Mouse (Mus musculus) liver, postnatal 0 days (tissue): Measurements from ENCODE around the gene Fbxl2. TPM values are rescaled to one million over a fixed set of nuclear protein-coding genes. Genes with fewer than 3 reads are reported as not detected.

Source experiments
- ATAC-seq: fragments of 200-750 bp; cut with Nextera tagmentation; 2 replicates; pipeline ENCODE4 v1.8.0; 2017; ENCODE audit warnings: mild to moderate bottlenecking, moderate library complexity
- DNase-seq: peaks from one replicate; pipeline ENCODE4 v3.0.0-alpha.2; 2016
- H3K27ac ChIP-seq: fragments of 300-500 bp; sonication (generic); 2 replicates; pipeline ENCODE4 v1.5.1; 2014; ENCODE audit warnings: antibody characterized with exemption, moderate library complexity, mild to moderate bottlenecking, low read depth
- H3K27me3 ChIP-seq: fragments of 300-500 bp; sonication (generic); 2 replicates; pipeline ENCODE4 v1.6.1; 2014; ENCODE audit warnings: low read length, control low read depth, mixed read lengths; ENCODE audit not compliant: insufficient read depth
- H3K36me3 ChIP-seq: fragments of 300-500 bp; sonication (generic); replicated peaks from 2 replicates; pipeline ENCODE4 v1.6.1; 2014; ENCODE audit warnings: mild to moderate bottlenecking, control low read depth, low read length, moderate library complexity, mixed read lengths; ENCODE audit not compliant: insufficient read depth
- H3K4me1 ChIP-seq: fragments of 300-500 bp; sonication (generic); 2 replicates; pipeline ENCODE4 v1.6.1; 2014; ENCODE audit warnings: antibody characterized with exemption, mild to moderate bottlenecking, control low read depth; ENCODE audit not compliant: insufficient read depth
- H3K4me2 ChIP-seq: fragments of 300-500 bp; sonication (generic); 2 replicates; pipeline ENCODE4 v1.6.1; 2014; ENCODE audit warnings: low read depth, mild to moderate bottlenecking, low read length, moderate library complexity, mixed read lengths
- H3K4me3 ChIP-seq: fragments of 300-500 bp; sonication (generic); 2 replicates; pipeline ENCODE4 v1.5.1; 2014; ENCODE audit warnings: low read depth, low read length
- H3K9ac ChIP-seq: fragments of 300-500 bp; sonication (generic); replicated peaks from 2 replicates; pipeline ENCODE4 v1.6.1; 2014; ENCODE audit warnings: mild to moderate bottlenecking, moderate library complexity
- H3K9me3 ChIP-seq: fragments of 300-500 bp; sonication (generic); 2 replicates; pipeline ENCODE4 v1.6.1; 2016; ENCODE audit warnings: mild to moderate bottlenecking, control low read depth, low read length, mixed read lengths
- CTCF ChIP-seq: sonication (generic); IDR thresholded peaks from 2 replicates; pipeline ENCODE4 v1.5.1; 2016; ENCODE audit warnings: antibody characterized with exemption, low read depth
- EP300 ChIP-seq: IDR thresholded peaks from 2 replicates; pipeline ENCODE4 v1.6.1; 2016; ENCODE audit warnings: antibody characterized with exemption, low read depth, mild to moderate bottlenecking
- WGBS: fragments of 180-500 bp; shearing (Covaris S2); extraction: QIAGEN DNeasy Blood & Tissue Kit; methylation state at CpG from one replicate; pipeline ENCODE4 v1.1.7; 2014; ENCODE audit not compliant: insufficient replicate concordance; 5-methylcytosine and 5-hydroxymethylcytosine counted together
- polyA plus RNA-seq: library from polyadenylated mRNA; unstranded; fragments of >200 nt; fragmentation: Nextera tagmentation; extraction: Ambion mirVana; gene quantifications from 2 replicates; pipeline ENCODE4 v1.2.1, GENCODE M21; 2015

Fbxl2 gene
- polyA plus RNA-seq, 1 experiment from 2014 or later: 0.32 TPM

DNA sequence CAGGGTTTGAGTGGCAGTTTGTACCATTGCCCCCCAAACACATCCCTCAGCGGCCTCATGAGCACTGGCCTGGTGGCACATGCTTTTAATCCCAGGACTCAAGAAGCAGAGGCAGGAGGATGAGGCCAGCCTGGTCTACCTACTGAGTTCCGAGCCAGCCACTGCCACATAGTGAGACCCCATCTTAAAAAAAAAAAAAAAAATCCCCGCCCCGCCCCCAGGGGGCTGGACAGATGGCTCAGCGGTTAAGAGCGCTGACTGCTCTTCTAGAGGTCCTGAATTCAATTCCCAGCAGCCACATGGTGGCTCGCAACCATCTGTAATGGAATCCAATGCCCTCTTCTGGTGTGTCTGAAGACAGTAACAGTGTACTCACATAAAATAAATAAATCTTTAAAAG is 4.1 kb upstream of the Fbxl2 start:
- TF ChIP-seq EP300: no peak
- TF ChIP-seq CTCF: no peak
- Histone ChIP-seq H3K27me3 (no peaks in the 10 kb centered on the region), H3K4me2 (no peak overlapping the region), H3K4me3 (no peak overlapping the region), H3K4me1 (no peaks in the 10 kb centered on the region), H3K9me3 (no peaks in the 10 kb centered on the region), H3K27ac (no peak overlapping the region), H3K9ac (no peak overlapping the region), H3K36me3 (no peaks in the 10 kb centered on the region)
- DNase-seq (no peak), ATAC-seq (no peak)
- 77% methylated on average over 7 of the region's 7 CpGs for WGBS

DNA sequence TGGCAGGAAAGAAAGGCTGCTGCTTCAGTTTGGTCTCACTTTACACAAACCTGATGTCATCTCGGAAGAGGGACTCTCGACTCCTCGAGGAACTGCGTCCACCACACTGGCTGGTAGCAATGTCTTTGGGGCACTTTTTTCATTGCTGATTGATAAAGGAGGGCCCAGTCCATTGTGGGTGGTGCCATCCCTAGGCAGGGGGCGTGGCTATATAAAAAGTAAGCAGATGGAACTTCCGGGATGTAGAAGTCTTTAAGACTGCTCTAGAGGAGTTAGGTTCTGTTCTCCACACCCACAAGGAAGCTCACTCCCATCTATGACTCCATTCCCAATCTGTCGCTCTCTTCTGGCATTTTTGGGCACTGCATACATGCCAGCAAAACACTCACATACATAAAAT is 685 bp upstream of the Fbxl2 start:
- Histone ChIP-seq H3K4me2 (no peak overlapping the region), H3K27ac (no peak overlapping the region), H3K27me3 (no peaks in the 10 kb centered on the region), H3K4me3 (no peak overlapping the region), H3K9ac (no peak overlapping the region), H3K4me1 (no peaks in the 10 kb centered on the region), H3K9me3 (no peaks in the 10 kb centered on the region), H3K36me3 (no peaks in the 10 kb centered on the region)
- no peak for ATAC-seq
- TF ChIP-seq CTCF (no peak), EP300 (no peak)
- no peak for DNase-seq
- WGBS: 82% methylated on average over 7 of the region's 7 CpGs

DNA sequence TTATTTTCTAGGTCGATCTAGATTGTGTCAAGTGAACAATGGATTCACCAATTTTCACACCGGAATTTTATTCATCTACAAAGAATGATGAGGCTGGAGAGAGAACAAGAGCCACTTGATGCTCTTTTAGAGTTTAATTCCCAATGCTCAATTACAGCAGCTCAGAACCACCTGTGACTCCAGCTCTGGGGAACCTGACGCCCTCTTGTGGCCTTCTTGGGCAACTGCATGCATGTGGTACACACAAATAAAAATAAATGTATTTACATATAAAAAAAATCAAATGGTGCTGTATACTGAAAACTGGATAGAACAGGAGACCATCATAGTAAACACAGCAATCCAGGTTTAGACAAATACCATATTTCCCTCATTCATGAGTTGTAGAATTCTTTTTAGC is 1.5 kb downstream of the Fbxl2 start:
- H3K27ac ChIP-seq: no peak overlapping the region
- no peaks in the 10 kb centered on the region for H3K4me1 ChIP-seq
- H3K9me3 ChIP-seq: no peaks in the 10 kb centered on the region
- no peak overlapping the region for H3K9ac ChIP-seq
- 47% methylated on average over 3 of the region's 3 CpGs for WGBS
- no peak for DNase-seq
- ATAC-seq: no peak
- no peak overlapping the region for H3K4me3 ChIP-seq
- no peaks in the 10 kb centered on the region for H3K27me3 ChIP-seq
- no peaks in the 10 kb centered on the region for H3K36me3 ChIP-seq
- no peak for TF ChIP-seq EP300
- peak; percentile 67 for TF ChIP-seq CTCF
- H3K4me2 ChIP-seq: no peak overlapping the region

DNA sequence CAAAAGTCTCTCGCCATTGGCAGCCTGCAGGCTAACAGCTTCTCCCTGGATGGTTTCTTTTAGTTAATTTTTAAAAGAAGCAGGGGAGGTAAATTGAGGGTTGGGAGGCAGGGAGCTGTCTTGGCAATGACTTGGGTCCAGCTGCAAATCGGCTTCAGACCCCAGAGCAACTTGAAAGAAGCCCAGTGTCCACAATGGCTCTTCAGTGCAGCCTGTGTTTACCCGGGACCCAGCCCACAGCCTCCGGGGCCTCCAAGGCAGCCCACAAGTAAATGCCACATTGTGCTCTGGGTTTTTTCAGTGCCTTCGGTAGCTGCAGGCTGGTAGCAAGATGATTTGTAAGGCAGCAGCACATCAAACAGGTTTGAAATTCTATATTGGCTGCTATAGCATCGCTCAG is 3.5 kb downstream of the Fbxl2 start:
- H3K27ac ChIP-seq: no peak overlapping the region
- H3K4me3 ChIP-seq: no peak overlapping the region
- TF ChIP-seq CTCF: no peak
- TF ChIP-seq EP300: no peak
- DNase-seq: no peak
- no peaks in the 10 kb centered on the region for H3K27me3 ChIP-seq
- H3K36me3 ChIP-seq: no peaks in the 10 kb centered on the region
- no peak overlapping the region for H3K9ac ChIP-seq
- no peak overlapping the region for H3K4me2 ChIP-seq
- no peaks in the 10 kb centered on the region for H3K9me3 ChIP-seq
- no peaks in the 10 kb centered on the region for H3K4me1 ChIP-seq
- ATAC-seq: no peak
- 52% methylated on average over 6 of the region's 6 CpGs for WGBS

DNA sequence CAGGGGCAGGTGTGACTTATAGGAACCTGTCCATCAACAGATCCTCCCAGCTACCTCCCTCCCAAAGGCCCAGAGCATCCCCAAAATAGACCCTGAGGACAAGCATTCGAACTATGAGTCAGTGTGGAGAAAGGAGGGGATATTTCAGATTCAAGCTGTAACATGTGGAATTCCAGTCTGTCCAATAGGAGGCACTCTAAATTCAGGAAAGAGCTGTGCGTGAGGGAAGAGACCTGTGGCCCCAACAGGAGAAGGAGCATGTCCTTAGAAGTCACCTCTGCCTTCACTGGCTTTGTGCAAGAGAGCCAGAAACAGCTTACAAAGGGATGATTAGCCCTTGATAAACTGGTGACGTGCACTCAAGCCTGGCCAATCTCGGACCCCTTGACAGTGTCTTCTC is 5.0 kb downstream of the Fbxl2 start:
- ATAC-seq (no peak), DNase-seq (no peak)
- no peaks in the 10 kb centered on the region for H3K36me3 ChIP-seq
- no peaks in the 10 kb centered on the region for H3K4me1 ChIP-seq
- 67% methylated on average over 4 of the region's 4 CpGs for WGBS
- no peaks in the 10 kb centered on the region for H3K9me3 ChIP-seq
- no peak overlapping the region for H3K4me2 ChIP-seq
- H3K27me3 ChIP-seq: no peaks in the 10 kb centered on the region
- no peak overlapping the region for H3K4me3 ChIP-seq
- no peak for TF ChIP-seq EP300
- no peak for TF ChIP-seq CTCF
- no peak overlapping the region for H3K9ac ChIP-seq
- no peak overlapping the region for H3K27ac ChIP-seq

DNA sequence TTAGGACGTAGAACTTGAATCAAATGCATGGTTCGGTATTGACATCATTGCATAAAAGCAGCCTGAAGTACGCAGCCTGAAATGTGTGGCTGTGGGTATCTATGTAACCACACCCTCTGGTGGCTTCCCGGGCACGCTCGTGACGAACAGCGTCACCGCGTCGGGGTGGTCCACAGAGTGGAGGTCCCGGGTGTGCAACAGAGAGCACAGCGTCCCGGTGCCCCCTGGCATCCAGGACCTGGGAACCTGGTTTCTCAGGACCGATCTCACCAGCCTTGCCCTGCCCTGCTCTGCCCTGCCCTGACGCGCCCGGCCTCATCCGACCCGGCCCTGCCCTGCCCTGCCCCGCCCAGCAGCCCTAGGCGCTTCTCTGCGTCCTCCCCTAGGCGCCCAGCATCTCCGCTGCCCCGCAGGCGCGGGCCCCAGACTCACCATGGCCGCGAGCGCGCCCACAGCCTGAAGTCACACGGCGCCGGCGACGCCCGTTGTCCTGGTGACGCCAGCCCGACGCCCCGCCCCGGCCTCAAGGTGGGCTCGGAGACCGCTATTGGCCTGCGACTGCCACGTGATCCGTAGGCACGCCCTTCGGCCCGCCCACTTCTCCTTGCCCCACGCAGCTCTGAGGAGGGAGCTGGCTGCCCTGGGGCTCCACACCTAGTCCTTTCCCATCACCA is 19.6 kb downstream of the Fbxl2 start:
- peak; percentile 81 for DNase-seq
- WGBS: under 1% methylated on average over 46 of the region's 52 CpGs
- no peak for TF ChIP-seq EP300
- TF ChIP-seq CTCF: 0 out of 2 replicates have a peak, but pooled peaks have one; percentile 8
- Histone ChIP-seq H3K4me3 (peak overlapping the region; percentile 54), H3K4me1 (peaks cover 12% of the 10 kb centered on the region), H3K9me3 (no peaks in the 10 kb centered on the region), H3K27me3 (peaks cover 15% of the 10 kb centered on the region), H3K4me2 (peak overlapping the region; percentile 79), H3K27ac (no peak overlapping the region), H3K9ac (no peak overlapping the region), H3K36me3 (no peaks in the 10 kb centered on the region)
- peak; percentile 93 for ATAC-seq
